Mouse (Mus musculus) thymus, postnatal 10 days (tissue): ENCODE measurements around the gene Rab22a.
"Not testable (repeated sequence)": the region's sequence is repeated elsewhere in the genome, so short reads cannot be mapped to it uniquely, and the experiment has no call there.

Experiments used
- DNase-seq, 2 experiments: peaks; one replicate each; pipeline ENCODE4 v3.0.0; 2021; ENCODE audit warnings: low spot score in 2 of 2

Gene Rab22a

DNA sequence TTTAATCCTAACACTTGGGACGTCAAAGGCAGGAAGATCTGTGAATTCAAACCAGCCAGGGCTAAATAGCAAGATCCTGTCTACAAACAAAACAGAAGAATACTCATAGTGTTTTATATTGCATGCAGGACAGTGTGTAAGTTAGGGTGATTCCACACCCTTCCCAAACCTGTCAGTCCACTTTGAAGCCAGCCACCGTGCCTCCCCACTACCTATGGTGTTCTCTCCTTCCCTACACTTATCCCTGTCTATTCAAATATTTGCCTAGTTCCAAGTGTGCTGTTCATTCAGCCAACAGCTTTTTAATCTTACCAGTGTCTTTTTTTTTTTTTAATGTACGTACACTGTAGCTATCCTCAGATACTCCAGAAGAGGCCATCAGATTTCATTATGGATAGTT is 7.3 kb downstream of the Rab22a start:
- DNase-seq = no peak

DNA sequence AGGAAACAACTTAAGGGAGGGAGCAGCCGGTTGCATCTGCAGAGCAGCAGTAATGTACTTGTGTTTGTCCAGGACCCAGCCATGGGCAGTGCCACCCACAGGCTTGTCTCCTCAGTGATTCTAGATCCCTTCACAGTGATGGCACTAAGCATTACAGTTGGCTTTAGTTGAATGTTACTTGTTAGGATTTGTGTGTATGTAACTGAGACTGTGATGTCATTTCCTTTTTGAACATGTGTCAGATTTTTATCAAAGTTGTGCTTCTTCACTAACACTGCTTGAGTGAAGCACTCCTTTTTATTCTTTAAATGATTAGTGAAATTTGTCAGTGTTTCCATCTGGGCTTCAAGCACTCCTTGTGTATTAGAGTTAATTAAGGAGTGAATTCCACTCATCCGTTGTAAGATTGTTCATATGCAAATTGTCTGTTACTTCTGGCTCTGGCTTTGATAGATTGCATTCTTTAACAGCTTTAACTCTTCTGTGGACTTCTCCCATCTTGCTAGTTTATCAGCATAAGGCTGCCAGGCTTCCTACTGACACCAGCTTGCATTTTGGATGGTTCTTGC is 12.9 kb downstream of the Rab22a start:
- DNase-seq = no peak

DNA sequence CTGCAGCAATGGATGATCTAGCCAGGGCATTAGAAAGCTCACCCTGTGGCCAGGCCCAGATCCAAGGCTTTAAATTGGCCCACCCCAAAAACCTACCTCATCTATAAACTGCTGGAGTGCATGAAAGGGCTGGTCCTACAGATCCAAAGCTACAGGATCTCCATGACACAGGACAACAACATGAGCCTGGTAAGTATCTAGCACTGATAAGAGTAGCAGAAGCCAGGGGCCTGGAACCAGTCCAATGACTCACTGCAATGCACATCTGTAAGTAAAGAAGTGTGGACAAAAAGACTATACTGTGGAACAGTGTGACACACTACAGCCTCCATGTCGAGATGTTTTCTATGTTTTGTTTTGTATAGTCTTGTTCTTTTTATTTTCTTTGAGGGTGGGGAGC is 13.9 kb downstream of the Rab22a start:
- DNase-seq = no peak

DNA sequence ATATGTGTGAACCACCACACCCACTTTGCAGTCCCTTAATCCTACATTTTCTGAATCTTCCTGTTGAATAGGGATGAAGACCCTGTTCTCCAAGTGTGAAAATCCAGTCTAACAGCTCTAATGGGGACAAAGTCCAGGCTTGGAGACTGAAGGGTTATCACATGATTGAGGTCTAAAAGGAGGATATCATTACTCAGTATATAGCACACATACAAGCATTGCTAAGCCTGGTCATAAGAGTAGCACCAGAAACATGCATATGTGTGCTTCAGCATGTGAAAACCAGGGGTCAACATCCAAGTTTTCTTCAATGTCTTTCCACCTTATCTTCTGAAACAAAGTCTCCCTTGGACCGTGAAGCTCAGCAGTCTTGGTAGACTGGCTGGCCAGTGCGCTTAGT is 19.0 kb downstream of the Rab22a start:
- DNase-seq = no peak

DNA sequence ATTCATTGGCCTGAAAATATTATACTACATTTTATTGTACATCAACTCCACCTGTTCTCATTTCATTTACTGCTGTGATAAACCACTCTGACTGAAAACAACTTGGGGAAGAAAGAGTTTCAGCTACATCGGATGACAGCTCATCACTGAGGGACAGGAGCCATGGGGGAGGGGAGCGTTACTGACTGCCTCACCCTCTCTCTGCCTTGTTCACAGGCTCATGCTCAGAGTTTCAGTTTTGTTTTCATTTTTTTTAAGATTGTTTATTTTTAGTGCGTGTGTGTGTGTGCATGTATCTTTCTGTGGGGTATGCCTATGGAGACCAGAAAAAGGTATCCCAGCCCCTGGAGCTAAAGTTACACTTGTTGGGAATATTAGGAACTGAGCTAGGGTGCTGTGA is 19.7 kb downstream of the Rab22a start:
- no peak for DNase-seq

DNA sequence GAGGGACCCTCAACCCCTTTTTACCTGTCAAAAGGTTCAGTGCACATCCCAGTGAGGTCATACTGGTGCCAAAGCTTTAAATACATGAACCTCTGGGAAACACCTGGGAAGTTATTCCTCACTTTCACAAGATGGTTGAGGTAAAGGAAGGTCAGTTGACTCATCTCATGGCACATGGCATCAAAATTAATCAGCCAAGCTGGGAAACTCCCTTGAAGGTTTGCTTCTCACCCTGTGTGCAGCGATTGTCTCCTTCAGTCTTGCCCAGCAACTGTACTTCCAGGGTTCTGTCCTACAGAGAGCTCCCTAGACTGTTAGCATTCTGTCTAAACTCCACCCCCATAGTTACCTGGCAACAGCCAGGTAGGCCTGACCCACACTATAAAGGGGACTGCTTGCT is 20.6 kb downstream of the Rab22a start:
- no peak for DNase-seq

DNA sequence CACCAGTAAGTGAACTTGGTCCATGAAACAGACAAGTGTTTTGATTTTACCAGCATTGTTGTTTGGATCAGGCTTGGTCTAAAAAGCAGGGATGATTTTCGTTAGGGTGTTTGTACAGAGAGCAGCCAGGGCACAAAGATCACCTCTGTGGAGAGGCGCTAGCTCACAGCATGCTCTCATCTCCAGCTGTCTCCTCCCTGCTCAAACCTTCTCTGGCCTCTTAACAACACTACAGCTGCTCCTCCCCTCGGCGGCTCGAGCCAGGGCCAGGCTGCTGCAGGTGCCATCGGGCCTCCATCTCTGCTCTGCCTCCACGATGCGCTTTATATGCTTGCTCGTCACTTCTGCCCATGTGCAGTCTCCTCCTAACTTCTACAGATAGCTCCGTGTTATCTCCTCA is 23.2 kb downstream of the Rab22a start:
- no peak for DNase-seq

DNA sequence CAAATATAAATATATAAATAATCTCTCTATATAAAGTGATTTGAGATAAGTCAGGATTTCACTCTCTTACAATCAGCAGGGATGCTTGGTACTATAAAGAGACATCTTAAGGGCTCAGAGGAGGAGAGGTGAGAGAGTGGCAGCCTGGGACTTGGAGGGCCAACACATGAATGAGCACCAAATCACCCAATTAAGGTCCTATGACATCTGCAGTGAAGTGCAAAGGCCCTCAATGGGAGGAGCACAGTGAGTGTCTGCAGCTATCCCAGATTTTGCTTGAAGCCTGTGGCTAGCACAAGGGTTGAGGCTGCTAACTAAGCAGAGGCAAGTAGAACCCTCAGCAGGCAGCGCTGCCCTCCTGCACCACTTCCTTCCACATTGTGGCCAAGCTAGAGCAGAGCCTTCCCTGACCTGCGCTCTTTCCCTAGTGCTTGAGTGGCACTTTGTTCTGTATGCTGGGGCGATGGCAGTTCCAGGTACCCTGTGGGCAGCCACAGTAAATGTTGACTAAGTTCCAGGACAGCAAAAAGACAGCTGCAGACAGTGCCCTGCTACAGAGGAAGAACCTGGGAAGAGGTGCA is 26.3 kb downstream of the Rab22a start:
- no peak for DNase-seq

DNA sequence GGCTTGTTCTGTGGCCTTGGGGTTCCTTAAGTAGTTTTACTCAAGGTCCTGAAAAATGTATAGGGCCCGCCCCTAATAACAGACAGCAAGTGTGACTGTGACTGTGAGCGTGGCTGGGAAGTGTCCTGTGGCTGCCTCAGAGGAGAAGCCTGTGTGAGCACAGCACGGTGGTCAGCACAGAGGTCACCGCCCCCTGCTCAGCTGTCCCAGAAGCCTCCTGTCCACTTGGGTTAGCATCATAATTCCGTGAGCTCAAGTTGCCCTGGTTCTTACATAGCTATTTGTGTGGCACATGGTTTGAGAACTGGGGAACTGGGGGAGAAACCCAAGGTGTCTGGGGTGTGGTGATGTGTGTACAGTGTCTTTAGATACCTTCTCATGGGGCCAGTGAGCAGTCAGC is 27.8 kb downstream of the Rab22a start:
- DNase-seq = no peak

DNA sequence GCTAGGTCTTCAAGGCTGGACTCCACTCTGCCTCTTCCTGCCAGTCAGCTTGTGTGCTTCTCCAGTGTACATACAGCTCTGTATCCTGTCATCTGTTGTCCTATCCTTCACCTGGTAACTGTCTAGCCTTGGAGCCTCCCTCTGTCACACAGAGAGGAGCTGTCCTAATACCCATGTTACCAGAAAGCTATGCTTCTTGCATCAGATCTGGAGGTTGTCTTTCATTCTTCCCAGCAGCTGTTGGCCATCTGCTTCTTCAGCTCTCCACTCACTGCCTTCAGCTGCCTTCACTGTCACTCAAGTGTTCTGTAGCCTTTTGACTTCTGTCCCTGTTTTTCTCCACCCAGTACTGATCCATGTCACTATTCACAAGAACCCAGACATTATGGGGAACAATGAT is 30.3 kb downstream of the Rab22a start:
- no peak for DNase-seq

DNA sequence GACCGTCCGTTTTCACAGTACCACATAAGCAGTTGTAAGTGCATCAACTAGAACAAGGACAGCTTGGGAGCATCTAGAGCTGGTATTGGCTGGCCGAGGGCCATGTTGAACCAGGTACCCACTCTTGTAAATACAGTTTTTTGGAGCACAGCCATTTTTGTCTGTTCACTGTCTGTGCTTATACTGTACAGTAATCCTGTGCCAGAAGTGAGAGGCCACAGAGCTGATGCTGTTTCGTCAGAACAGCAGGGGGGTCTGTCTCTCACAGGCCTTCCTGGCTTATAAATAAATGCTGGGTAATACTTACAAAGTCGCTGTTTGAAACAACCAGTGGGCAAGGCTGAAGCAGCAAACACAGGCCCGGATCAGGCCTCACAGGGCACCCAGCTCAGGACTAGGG is 32.2 kb downstream of the Rab22a start:
- no peak for DNase-seq

DNA sequence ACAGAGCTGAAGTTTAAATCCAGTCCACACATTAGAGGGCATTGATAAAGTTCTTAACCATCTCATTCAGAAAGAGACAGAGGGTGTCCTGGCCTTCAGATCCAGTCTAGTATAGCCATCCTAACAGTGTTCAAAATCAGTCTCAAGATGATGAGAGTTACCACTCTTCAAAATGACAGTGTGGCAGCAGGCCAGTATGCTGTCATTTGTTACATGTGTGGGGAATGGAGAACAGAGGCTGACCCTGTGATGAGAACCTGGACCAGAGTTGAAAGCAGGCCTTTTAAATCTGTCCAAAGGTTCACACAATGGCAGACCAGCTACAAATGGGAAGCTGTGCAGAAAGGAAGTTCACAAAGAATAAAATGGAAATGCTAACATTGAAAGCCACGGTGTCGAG is 33.1 kb downstream of the Rab22a start:
- no peak for DNase-seq

DNA sequence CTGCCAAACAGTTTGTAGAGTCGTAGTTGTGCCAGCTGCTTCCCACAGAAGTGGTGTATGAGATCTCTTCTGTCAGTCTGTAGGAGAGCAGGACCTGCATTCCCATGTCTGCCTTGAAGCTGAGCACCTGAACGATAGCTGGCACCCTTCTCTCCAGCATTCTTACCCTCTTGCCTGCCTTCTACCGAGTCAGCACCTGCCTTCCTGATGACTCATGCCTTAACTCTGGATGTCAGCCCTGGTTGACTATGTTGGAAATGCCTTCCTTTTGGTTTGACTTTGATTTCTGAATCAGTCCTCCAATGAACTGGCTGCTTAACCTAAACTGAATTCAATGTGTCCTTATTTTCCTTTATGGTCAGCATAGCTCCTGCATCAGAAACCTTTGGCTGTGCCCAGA is 39.3 kb downstream of the Rab22a start:
- DNase-seq = no peak

DNA sequence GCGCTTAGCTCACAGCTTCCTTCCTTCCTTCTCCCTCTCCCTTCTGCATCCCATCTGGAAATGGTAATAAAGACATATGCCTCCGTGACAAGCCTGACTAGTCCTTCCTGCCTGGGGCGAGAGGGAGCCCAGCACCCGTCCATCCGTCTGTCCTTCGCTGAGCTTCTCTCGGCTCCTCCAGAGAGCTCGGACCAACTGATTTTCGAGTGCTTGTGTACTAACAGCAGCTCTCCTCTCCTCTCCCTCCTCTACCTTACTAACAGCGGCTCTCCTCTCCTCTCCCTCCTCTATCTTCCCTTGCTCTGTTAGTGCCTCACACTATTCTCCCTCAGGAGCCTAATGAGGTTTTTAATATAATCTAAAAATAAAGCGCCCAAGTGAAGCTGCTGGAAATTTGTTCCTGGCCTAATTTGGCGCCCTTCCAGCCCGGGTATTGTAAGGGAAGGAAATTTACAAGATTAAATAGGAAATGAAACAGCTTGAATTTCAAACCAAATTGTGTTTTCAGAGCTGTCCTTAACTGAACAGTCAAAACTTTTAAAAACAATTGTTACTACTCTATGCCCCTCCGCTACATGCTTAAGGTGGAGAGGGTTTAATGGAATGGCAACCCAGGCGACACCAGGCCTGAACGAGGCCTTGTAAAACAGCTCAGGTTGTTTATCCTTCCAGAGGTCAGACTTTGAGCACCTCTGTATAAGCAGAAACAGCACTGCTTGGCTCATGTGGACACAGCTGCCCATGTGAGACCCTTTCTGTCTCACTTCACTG is 42.7 kb downstream of the Rab22a start:
- no peak for DNase-seq

DNA sequence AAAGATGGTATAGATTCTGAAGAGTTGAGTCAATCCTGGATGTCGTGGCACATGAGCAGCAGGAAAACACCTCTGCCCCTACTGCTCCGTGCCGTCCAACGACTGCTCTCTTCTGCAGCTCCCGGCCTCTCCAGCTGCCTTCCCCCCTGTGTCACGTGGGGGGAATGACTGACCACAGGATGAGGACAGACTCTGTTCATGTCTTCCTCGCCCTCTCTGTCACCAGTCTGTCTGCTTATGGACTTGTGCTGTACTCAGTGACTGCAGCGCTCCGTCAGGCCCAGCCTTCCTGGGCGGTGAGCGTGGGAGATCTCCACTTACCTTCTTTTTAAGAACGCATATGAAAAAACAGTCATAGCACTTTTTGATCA is 43.3 kb downstream of the Rab22a start:
- no peak for DNase-seq

DNA sequence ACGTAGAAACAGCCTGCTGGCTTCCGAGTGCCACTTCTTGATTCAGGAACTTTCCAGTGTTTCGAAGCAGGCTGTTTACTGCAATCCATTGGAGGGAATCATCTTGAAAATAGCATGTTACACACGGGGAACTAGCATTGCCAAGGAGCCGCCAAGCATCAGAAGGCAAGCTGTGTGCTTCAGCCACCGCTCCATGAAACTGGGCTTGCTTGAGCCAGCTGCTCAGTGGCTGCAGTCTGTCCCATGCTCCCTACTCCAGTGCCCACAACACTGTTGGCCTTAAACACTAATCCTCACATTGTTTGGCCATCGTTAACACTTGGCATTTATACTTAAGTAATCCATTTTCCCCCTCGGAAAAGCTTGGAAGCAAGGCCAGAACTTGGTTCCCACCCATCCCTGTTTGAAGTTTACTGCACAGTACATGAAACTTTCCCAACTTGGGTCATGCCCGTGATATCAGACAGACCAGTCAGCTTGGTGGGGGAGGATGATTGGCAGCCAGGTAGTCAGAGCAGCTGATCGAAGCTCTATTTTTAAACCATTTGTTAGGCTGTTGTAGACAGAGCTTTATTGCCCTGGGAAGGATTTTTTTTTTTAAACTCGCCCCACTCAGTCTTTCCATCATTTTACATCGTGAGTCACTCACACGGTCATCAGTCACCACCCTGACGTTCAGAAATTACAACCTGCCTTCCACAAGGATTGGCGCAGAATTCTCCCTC is 46.4 kb downstream of the Rab22a start:
- no peak for DNase-seq

DNA sequence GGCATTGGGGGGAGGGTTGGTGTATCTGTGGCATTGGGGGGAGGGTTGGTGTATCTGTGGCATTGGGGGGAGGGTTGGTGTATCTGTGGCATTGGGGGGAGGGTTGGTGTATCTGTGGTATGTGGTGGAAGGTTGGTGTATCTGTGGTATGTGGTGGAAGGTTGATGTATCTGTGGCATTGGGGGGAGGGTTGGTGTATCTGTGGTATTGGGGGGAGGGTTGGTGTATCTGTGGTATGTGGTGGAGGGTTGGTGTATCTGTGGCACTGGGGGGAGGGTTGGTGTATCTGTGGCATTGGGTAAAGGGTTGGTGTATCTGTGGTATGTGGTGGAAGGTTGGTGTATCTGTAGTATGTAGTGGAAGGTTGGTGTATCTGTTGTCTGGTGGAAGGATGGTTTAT is 48.1 kb downstream of the Rab22a start:
- not testable (repeated sequence) for DNase-seq

DNA sequence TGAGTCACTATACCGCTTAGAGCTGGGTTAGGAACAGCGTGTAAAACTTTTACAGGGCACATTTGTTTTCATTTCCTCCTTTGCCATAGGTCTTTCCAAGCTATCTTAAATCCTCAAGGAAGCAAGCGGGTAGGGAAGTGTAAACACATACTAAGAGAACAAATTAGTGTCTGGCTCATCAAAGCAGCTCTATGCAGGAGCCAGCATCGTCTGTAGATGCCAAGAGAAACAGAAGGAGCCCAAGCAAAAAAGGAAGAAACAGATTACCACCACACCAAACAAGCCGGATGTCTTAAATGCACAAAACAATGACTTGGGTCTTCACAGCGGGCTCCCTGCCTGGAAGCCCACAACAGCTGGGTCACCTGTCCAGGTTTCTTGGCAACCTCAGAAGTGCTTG is 50.6 kb downstream of the Rab22a start:
- DNase-seq = no peak

DNA sequence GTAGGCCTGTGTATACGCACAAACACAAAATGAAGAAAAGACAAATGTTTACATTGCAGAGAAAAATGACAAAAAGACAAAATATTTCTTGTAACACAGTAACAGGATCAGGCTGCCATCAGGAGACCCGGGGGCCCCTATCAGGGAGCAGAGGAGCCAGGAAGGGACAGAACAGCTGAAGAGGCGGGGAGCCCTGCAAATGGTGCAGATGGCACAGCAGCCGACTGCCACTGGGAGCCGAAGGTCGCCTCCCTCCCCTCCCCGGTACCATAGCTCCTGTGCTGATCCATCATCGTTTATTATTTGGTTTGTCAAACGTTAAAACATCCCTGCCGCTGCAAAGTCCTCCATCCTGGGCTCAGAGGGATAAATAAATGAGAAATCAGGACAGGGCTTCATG is 53.1 kb downstream of the Rab22a start:
- no peak for DNase-seq

DNA sequence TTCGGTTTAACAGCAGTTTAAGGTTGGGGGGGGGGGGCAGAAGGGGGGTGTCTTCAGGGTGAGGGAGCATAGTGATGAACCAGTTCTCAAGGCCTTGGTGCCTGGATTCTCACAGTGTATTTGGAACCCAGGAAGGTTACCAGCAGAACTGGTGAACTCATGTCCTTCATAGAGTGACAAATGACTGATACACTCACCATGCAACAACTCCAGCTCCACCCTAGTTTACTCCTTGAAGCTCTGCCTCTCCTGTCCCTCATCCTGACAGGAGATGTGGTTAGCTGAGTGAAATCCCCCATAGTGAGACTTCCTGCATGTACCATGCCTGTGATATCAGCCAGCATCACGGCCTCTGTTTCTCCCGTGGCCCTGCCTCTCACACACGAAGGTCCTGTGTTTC is 53.7 kb downstream of the Rab22a start:
- no peak for DNase-seq

DNA sequence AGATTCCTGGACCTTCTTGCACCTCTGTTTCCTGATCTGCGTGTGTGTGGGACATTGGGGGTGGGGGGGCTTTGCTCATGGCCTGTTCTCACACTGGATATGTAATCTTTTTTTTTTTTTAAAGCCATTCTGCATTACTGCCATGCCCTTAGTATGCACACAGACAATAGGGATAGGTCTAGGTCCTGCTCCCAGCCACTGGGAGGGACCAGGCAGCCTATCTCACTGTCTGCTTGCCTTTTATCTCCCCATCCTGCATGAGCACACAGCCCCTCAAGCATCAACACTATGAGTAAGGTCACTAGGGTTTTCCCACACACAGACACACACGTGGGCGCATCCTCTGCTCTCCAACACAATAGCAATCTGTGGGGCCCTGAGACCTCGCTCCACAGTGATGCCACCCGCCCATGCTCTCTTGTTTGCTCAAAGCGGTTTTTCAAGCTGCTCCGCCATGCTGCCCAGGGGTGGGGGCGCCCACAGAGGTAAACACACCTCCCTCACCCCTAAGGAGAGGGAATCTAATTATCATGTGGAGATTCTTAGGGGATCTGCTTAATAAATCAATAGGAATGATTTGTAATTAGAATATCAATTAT is 55.2 kb downstream of the Rab22a start:
- DNase-seq = no peak

DNA sequence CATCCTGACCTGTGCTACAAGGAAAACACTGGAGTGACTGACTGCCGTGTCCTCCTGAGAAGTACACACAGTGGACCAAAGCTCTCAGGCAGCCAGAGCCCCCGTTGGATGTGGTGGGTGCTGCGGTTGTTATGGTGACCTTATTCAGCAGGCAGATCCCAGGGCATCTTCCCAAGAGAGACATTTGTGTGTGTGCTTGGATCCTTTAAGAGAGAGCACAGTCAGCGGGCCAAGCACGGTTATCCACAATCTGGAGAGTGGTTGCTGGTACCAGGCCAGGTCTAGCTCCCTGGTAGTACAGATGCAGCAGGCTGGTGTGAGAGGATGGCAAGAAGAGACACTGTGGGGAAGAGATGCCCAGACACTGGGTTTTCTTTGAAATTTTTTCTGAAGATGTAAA is 57.4 kb downstream of the Rab22a start:
- no peak for DNase-seq

DNA sequence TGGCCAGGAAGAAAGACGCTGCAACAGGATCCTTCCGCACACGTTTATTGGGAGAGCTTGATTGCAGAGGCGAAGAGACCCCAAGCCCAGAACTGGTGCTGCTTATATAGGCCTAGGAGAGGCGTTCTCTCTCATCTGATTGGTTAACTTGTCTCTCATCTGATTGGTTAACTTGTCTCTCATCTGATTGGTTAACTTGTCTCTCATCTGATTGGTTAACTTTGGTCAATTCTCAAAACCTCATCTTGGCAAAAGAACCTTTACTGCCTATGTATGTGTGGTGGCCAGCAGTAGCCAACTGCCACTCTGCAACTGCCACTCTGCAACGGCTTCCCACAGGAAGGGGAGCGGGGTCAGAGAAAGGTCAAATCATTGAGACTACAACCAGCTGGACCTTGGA is 59.6 kb downstream of the Rab22a start, which contains the start of gene 1700010B08Rik:
1700010B08Rik (plus strand) TSS at position 301 of the 400 bp plus-strand sequence.
- not testable (repeated sequence) for DNase-seq
